Mouse (Mus musculus) urinary bladder, adult 2 months (tissue): ENCODE data around the gene 1700013F07Rik. TPM values are rescaled to one million over a fixed set of nuclear protein-coding genes. Genes with fewer than 3 reads are reported as not detected.

ENCODE experiments used
- polyA plus RNA-seq: library from polyadenylated mRNA; depleted of rRNA; stranded (reverse); fragments of >200 nt; gene quantifications from 2 replicates; pipeline ENCODE4 v1.2.3, GENCODE M21; 2012; rRNA removed

Gene 1700013F07Rik
- polyA plus RNA-seq, 1 experiment: 0.11 TPM

Other genes starting within 250 kb of the 1700013F07Rik start
- not detected in 2 replicates for gene Mybphl, start 169.2 kb upstream of the 1700013F07Rik start, polyA plus RNA-seq
- gene Psrc1, start 150.3 kb upstream of the 1700013F07Rik start, polyA plus RNA-seq: 4.0 and 4.4 TPM in 2 replicates
- gene Celsr2, start 118.6 kb upstream of the 1700013F07Rik start, polyA plus RNA-seq: 4.6 and 7.2 TPM in 2 replicates
- 64.1 and 86.7 TPM in 2 replicates for gene Sars, start 88.9 kb upstream of the 1700013F07Rik start, polyA plus RNA-seq
- 0.30 and 0.53 TPM in 2 replicates for gene 5330417C22Rik, start 2.4 kb downstream of the 1700013F07Rik start, polyA plus RNA-seq
- 13.8 and 24.1 TPM in 2 replicates for gene Tmem167b, start 28.3 kb downstream of the 1700013F07Rik start, polyA plus RNA-seq
- gene Taf13, start 37.5 kb downstream of the 1700013F07Rik start, polyA plus RNA-seq: 30.7 and 31.1 TPM in 2 replicates
- gene Wdr47, start 57.1 kb downstream of the 1700013F07Rik start, polyA plus RNA-seq: 10.8 and 12.7 TPM in 2 replicates
- gene Clcc1, start 119.8 kb downstream of the 1700013F07Rik start, polyA plus RNA-seq: 63.0 and 79.4 TPM in 2 replicates
- 26.2 and 26.8 TPM in 2 replicates for gene Gpsm2, start 188.2 kb downstream of the 1700013F07Rik start, polyA plus RNA-seq
- 2.6 and 2.9 TPM in 2 replicates for gene Aknad1, start 205.5 kb downstream of the 1700013F07Rik start, polyA plus RNA-seq